Mouse (Mus musculus) myocyte (in vitro differentiated cells): ENCODE measurements around the gene Znrd1as. TPM values are rescaled to one million over a fixed set of nuclear protein-coding genes. Genes with fewer than 3 reads are reported as not detected.

Source experiments
- H3K27me3 ChIP-seq: one replicate; pipeline ENCODE4 v1.6.1; 2011; ENCODE audit not compliant: control insufficient read depth, insufficient read depth, insufficient read length
- H3K36me3 ChIP-seq: one replicate; pipeline ENCODE4 v1.6.1; 2011; ENCODE audit not compliant: control insufficient read depth, insufficient read depth
- H3K4me2 ChIP-seq: one replicate; pipeline ENCODE4 v1.6.1; 2011; ENCODE audit warnings: low read depth, control low read depth
- H3K4me3 ChIP-seq: one replicate; pipeline ENCODE4 v1.5.1; 2011; ENCODE audit warnings: mild to moderate bottlenecking, control low read depth, moderate library complexity
- H3K79me2 ChIP-seq: one replicate; pipeline ENCODE4 v1.6.1; 2011; ENCODE audit not compliant: control insufficient read depth, insufficient read depth
- H3ac ChIP-seq: one replicate; pipeline ENCODE4 v1.6.1; 2011; ENCODE audit not compliant: control insufficient read depth, insufficient read length
- CEBPB ChIP-seq: IDR thresholded peaks from 2 replicates; pipeline ENCODE4 v1.6.1; 2011; ENCODE audit warnings: mild to moderate bottlenecking, moderate library complexity; ENCODE audit not compliant: poor library complexity, insufficient read depth, severe bottlenecking
- E2F4 ChIP-seq: IDR thresholded peaks from one replicate; pipeline ENCODE4 v1.6.1; 2011; ENCODE audit warnings: mild to moderate bottlenecking, control low read depth, moderate library complexity; ENCODE audit not compliant: insufficient read depth
- MAX ChIP-seq: IDR thresholded peaks from one replicate; pipeline ENCODE4 v1.6.1; 2011; ENCODE audit warnings: low read depth, mild to moderate bottlenecking, control low read depth
- MYOD1 ChIP-seq, 3 experiments: IDR thresholded peaks; one replicate each; pipeline ENCODE4 v1.6.1; 2011; ENCODE audit warnings: control low read depth in 2 of 3, low read depth in 2 of 3, mild to moderate bottlenecking in 2 of 3, moderate library complexity in 1 of 3; ENCODE audit not compliant: insufficient read length in 2 of 3, control insufficient read depth in 1 of 3
- MYOG ChIP-seq, 3 experiments: IDR thresholded peaks; one replicate each; pipeline ENCODE4 v1.6.1; 2011; ENCODE audit warnings: control low read depth in 2 of 3, low read depth in 2 of 3, mild to moderate bottlenecking in 2 of 3; ENCODE audit not compliant: insufficient read length in 2 of 3, control insufficient read depth in 1 of 3, insufficient read depth in 1 of 3
- POLR2A ChIP-seq: IDR thresholded peaks from one replicate; pipeline ENCODE4 v1.6.1; 2011; ENCODE audit warnings: low read depth, mild to moderate bottlenecking, control low read depth, moderate library complexity; ENCODE audit not compliant: insufficient read length
- POLR2AphosphoS2 ChIP-seq: IDR thresholded peaks from one replicate; pipeline ENCODE4 v1.6.1; 2011; ENCODE audit warnings: low read depth, control low read depth; ENCODE audit not compliant: insufficient read length
- REST ChIP-seq: IDR thresholded peaks from one replicate; pipeline ENCODE4 v1.6.1; 2011; ENCODE audit warnings: mild to moderate bottlenecking, control low read depth, moderate library complexity; ENCODE audit not compliant: insufficient read depth, insufficient read length
- SRF ChIP-seq: IDR thresholded peaks from one replicate; pipeline ENCODE4 v1.6.1; 2011; ENCODE audit warnings: low read depth; ENCODE audit not compliant: control insufficient read depth, insufficient read length
- TCF12 ChIP-seq: IDR thresholded peaks from one replicate; pipeline ENCODE4 v1.6.1; 2011; ENCODE audit warnings: mild to moderate bottlenecking, control low read depth; ENCODE audit not compliant: poor library complexity, insufficient read depth, severe bottlenecking
- TCF3 ChIP-seq: IDR thresholded peaks from one replicate; pipeline ENCODE4 v1.6.1; 2011; ENCODE audit warnings: low read depth, control low read depth; ENCODE audit not compliant: insufficient read length
- USF1 ChIP-seq: IDR thresholded peaks from one replicate; pipeline ENCODE4 v1.6.1; 2011; ENCODE audit warnings: low read depth, mild to moderate bottlenecking, control low read depth, moderate library complexity
- polyA plus RNA-seq: library from polyadenylated mRNA; unstranded; fragments of >200 nt; fragmentation: generic; extraction: Trizol; gene quantifications from one replicate; pipeline ENCODE4 v1.2.1, GENCODE M21; 2012; ENCODE audit warnings: missing spikeins

Gene Znrd1as
- 6.1 TPM for polyA plus RNA-seq

DNA sequence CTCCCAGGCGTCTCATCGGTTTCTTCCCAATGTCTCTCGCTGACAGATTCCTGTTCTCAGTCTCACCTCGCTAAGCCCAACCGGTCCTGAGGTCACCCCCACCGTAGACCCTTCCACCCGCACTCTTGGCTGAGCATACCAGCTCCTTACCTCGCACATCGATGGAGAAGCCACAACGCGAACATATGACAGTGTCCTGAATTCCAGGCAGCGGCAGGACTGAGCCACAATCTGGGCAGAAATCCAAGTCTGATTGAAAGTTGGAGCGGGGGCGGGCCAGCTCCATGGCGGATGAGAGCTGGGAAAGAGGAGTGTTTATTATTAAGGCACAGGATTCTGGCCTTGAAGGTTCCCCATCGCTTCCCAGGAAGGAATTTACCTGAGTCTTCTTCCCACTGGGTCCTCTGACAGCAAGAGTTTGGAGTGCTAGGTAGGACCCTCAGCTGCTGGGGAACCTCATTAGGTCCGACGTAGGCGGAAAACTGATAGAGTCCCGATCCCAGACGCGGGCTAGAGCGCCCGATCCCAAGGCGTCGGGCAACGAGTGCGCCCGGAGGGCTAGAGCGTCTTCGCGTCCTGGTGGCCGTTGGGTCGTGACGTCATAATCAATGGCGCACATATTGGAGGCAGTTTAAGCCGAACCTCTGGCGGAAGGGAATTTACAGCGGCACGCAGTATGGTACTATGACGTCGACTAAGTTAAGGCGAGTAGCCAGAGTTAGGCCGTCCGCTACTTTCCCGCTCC lies at the start of gene Znrd1as, which contains the start of gene Znrd1:
Znrd1as (plus strand) TSS at position 594 of the 745 bp plus-strand sequence.
Znrd1 (minus strand) TSS at position 561 of the 745 bp plus-strand sequence.
- Histone ChIP-seq H3K36me3 (peaks cover 17% of the 10 kb centered on the region), H3K4me3 (peak within 1 kb of the TSS; percentile 93), H3ac (peak within 1 kb of the TSS; percentile 8), H3K27me3 (no peaks in the 10 kb centered on the region), H3K79me2 (peaks cover 21% of the 10 kb centered on the region), H3K4me2 (peak within 1 kb of the TSS; percentile 95)
- no peak for TF ChIP-seq MAX
- peak in 1 of 3 experiments; percentile 5 for TF ChIP-seq MYOD1 (IDR thresholded peaks at IDR 0.05; ENCODE audit: control insufficient read depth in 1 of 3, insufficient read length in 2 of 3, low read depth in 2 of 3)
- peak; percentile 82 for TF ChIP-seq POLR2AphosphoS2
- TF ChIP-seq MYOG (IDR thresholded peaks at IDR 0.05; ENCODE audit: control insufficient read depth in 1 of 3, insufficient read depth in 1 of 3, insufficient read length in 2 of 3, low read depth in 2 of 3): peak in 2 of 3 experiments; percentile 32 to 74
- TF ChIP-seq POLR2A: peak; percentile 76
- peak; percentile 39 for TF ChIP-seq E2F4

GRCm38 (mm10) chr17:36909802-36910201 lies 48.6 kb upstream of the Znrd1as start:
- no peak overlapping the region for H3K4me3 ChIP-seq
- no peaks in the 10 kb centered on the region for H3K36me3 ChIP-seq
- no peak overlapping the region for H3ac ChIP-seq
- TF ChIP-seq MAX (no peak), TCF12 (no peak), E2F4 (no peak), POLR2A (no peak), POLR2AphosphoS2 (no peak), TCF3 (no peak), REST (peak; percentile 57), MYOG (IDR thresholded peaks at IDR 0.05; ENCODE audit: control insufficient read depth in 1 of 3, insufficient read depth in 1 of 3, insufficient read length in 2 of 3, low read depth in 2 of 3) (no peak)
- no peak overlapping the region for H3K4me2 ChIP-seq
- no peaks in the 10 kb centered on the region for H3K79me2 ChIP-seq
- H3K27me3 ChIP-seq: peaks cover 15% of the 10 kb centered on the region

DNA sequence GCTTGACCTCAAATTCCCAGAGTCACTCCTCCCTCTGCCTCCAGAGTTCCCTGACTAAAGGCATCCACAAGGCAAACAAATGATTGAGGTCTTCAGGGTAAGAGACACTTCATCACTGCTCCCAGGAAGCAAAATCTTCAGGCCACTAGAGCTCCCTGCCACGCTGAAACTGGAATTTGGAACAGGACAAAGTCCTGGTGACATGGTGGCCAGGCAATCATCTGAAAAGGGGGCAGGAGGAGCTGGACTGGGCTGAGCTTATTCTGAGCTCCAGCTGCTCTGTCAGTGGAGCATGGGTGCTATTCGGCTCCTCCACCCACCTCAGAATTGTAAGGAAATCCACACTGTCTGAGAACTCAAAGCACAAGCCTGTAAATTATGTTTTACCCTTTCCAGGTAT lies 46.4 kb upstream of the Znrd1as start:
- no peak overlapping the region for H3K4me3 ChIP-seq
- H3K4me2 ChIP-seq: no peak overlapping the region

GRCm38 (mm10) chr17:36914108-36914507 lies 44.3 kb upstream of the Znrd1as start:
- no peaks in the 10 kb centered on the region for H3K79me2 ChIP-seq
- peaks cover 11% of the 10 kb centered on the region for H3K27me3 ChIP-seq
- TF ChIP-seq POLR2A: no peak
- no peak for TF ChIP-seq MAX
- no peak for TF ChIP-seq TCF12
- no peak for TF ChIP-seq E2F4
- no peak for TF ChIP-seq MYOD1 (IDR thresholded peaks at IDR 0.05; ENCODE audit: control insufficient read depth in 1 of 3, insufficient read length in 2 of 3, low read depth in 2 of 3)
- no peak for TF ChIP-seq REST
- no peak for TF ChIP-seq SRF
- no peak for TF ChIP-seq USF1
- no peak for TF ChIP-seq POLR2AphosphoS2
- TF ChIP-seq MYOG (IDR thresholded peaks at IDR 0.05; ENCODE audit: control insufficient read depth in 1 of 3, insufficient read depth in 1 of 3, insufficient read length in 2 of 3, low read depth in 2 of 3): no peak
- no peak for TF ChIP-seq TCF3
- no peak for TF ChIP-seq CEBPB

More for the DNA sequence above, 46.4 kb upstream of the Znrd1as start:
- Histone ChIP-seq H3ac (no peak overlapping the region), H3K79me2 (no peaks in the 10 kb centered on the region), H3K36me3 (no peaks in the 10 kb centered on the region), H3K27me3 (peaks cover 15% of the 10 kb centered on the region)
- TF ChIP-seq MAX: no peak
- no peak for TF ChIP-seq TCF12
- no peak for TF ChIP-seq CEBPB
- no peak for TF ChIP-seq SRF
- no peak for TF ChIP-seq E2F4
- no peak for TF ChIP-seq MYOG (IDR thresholded peaks at IDR 0.05; ENCODE audit: control insufficient read depth in 1 of 3, insufficient read depth in 1 of 3, insufficient read length in 2 of 3, low read depth in 2 of 3)
- TF ChIP-seq POLR2AphosphoS2: no peak
- TF ChIP-seq USF1: no peak
- TF ChIP-seq TCF3: no peak
- no peak for TF ChIP-seq MYOD1 (IDR thresholded peaks at IDR 0.05; ENCODE audit: control insufficient read depth in 1 of 3, insufficient read length in 2 of 3, low read depth in 2 of 3)
- TF ChIP-seq POLR2A: no peak

More at GRCm38 (mm10) chr17:36914108-36914507, 44.3 kb upstream of the Znrd1as start:
- no peak overlapping the region for H3K4me3 ChIP-seq
- no peak overlapping the region for H3ac ChIP-seq
- no peaks in the 10 kb centered on the region for H3K36me3 ChIP-seq
- no peak overlapping the region for H3K4me2 ChIP-seq
